Mouse (Mus musculus): ENCODE results near the gene Ttll7.

The Ttll7 gene

GRCm38 (mm10) chr3:146994670-146995415 is 142.7 kb downstream of the Ttll7 start:
- DNase-seq (ENCODE audit: low spot score in 2 of 2) = no peak

DNA sequence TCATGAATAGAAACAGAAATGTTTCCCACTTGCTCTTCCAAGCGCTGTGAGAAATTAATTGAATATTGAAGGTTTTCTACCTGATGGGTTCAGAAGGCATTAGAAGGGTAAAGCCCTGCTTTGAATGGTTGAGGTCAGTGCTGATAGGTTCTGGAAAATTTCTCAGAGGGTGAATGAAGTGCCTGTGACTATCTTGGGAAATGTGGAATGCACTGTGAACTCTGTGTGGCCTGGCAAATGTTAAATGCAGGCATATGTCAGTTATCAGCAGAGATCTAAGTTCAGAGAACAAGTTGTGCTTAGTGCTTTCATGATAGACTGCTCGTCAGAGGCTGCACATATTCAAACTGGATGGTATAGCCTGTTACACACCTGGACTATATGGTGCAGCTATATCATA is 147.0 kb downstream of the Ttll7 start:
- no peak for DNase-seq (ENCODE audit: low spot score in 2 of 2)

GRCm38 (mm10) chr3:147000963-147001362 is 148.8 kb downstream of the Ttll7 start:
- no peak for DNase-seq (ENCODE audit: low spot score in 2 of 2)

GRCm38 (mm10) chr3:147001557-147001956 is 149.4 kb downstream of the Ttll7 start:
- DNase-seq (ENCODE audit: low spot score in 2 of 2) = no peak

- DNase-seq (ENCODE audit: low spot score in 2 of 2) = no peak
Observed at GRCm38 (mm10) chr3:147016506-147016905, 164.3 kb downstream of the Ttll7 start.

DNA sequence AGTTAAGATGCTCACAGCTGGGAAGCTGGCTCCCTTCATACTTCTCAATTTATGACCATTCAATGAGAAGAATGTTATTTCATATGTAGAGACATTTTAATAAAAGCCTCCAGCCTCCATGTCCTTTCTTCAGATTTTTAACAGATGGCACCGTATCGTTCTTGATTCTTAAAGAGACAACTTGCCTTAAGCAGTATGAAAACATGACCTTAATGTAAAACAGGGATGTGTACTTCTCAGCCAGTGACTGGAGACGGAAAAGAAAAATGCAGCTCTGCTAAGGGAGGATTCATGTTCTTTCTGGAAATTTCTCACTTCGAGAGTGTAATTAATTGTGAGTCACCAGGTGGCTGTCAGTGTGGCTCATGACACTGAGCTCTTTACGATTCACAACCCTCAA is 167.3 kb downstream of the Ttll7 start:
- no peak for DNase-seq (ENCODE audit: low spot score in 2 of 2)

DNA sequence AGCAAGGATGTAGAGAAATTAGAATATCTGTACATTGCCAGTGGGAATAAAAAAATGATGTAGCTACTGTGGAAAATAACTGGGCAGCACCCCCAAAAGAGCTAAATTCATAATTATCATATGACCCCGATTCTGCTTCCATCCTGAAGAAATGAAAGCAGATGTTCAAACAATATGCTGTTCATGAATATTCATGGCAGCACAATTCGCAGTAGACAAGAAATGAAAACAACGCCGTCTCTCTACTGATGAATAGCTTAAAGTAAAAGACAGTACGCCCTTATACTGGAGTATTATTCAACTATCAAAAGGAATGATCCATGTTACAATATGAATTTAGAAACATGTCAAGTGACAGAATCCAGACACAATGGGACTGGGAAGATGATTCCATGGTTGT is 174.1 kb downstream of the Ttll7 start:
- DNase-seq (ENCODE audit: low spot score in 2 of 2) = no peak

GRCm38 (mm10) chr3:147028382-147028781 is 176.2 kb downstream of the Ttll7 start:
- DNase-seq (ENCODE audit: low spot score in 2 of 2) = no peak

DNA sequence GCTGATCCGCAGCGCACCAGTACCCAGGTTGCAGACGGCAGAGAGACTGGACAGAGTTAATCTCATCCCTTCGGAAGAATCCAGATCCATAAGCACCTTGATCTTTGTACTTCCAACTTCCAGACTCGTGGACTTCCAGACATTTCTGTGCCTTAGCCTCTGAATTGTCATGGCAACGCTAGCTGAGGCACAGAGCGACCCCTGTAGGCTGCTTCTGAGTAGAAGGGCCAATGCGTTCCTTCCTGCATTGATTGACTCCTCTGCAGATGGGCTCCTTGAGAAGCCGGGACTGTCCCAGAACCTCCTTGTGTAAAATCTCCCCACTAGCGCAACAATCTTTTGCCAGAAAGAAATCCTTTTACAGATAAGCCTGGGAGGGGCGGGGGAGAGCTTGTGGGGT is 177.6 kb downstream of the Ttll7 start:
- DNase-seq (ENCODE audit: low spot score in 2 of 2) = no peak

DNA sequence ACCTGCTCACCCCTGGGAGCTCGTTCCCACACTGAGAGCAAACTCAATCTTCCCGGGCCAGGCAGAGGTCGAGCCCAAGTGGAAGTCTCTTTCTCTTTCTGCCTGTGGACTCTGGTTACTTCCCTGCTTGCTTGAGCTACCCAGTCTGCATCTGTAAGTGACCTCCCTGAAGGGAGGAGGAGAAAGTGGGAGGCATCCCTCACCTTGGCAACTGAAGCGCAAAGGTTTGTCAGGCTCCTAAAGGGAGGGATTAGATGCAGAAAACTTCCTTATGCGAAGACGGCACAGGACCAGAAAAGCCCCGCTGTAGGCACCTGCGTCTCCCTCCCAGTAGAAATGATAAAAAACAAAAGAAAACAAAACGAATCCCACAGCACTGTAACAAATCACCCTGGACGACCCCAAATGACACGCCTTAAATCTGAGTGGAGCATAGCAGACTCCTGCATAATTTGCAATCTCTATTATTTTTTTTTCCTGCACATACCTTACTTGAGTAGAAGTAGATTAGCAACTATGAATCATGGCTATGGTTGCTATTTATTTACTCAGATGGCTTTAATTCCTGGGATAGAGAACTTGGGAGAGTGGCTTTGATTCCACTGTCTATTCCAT is 178.2 kb downstream of the Ttll7 start:
- DNase-seq (ENCODE audit: low spot score in 2 of 2) = no peak
